Mouse (Mus musculus): ENCODE results near the gene 2210011C24Rik. TPM values are rescaled to one million over a fixed set of nuclear protein-coding genes. Genes with fewer than 3 reads are reported as not detected.

2210011C24Rik gene
- polyA plus RNA-seq (2015; fragmentation: Nextera tagmentation; extraction: Ambion mirVana): 2.6 and 3.0 TPM in 2 replicates

GRCm38 (mm10) chr8:84011705-84012498 is at the start of gene 2210011C24Rik:
Gene 2210011C24Rik, minus strand, starts transcription at chr8:84012171.

DNA sequence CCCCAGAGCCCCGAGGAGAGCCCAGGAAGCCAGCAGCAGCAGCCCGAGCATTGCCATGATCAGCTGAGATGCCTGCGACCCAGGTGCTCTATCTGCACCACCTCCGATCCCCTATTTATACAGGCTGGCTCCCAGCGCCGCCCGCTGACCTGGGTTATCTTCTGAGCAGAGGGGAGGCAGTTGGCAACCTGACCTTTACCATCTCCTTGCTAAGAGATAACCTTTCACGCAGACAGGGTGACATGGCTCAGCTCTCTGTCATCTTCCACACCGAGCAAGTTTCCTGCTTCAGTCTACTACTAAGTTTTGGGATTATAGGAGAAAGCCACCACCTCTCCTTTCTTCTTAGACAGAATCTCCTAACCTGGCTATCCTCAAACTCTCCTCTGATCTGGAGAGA is 32.9 kb upstream of the 2210011C24Rik start, which contains the start of gene Rln3:
Gene Rln3 (minus strand): TSS at position 101 of the 400 bp plus-strand sequence.

GRCm38 (mm10) chr8:84042066-84042947 is 30.3 kb upstream of the 2210011C24Rik start, which contains the start of gene Il27ra:
Gene Il27ra, minus strand, starts transcription at chr8:84042589.

GRCm38 (mm10) chr8:84021096-84021495 is 9.1 kb upstream of the 2210011C24Rik start, which contains the start of gene Palm3:
Gene Palm3, plus strand, starts transcription at chr8:84021471.

GRCm38 (mm10) chr8:84001281-84002000 is 10.5 kb downstream of the 2210011C24Rik start, which contains the start of gene 1700067K01Rik:
Gene 1700067K01Rik, plus strand, starts transcription at chr8:84001502.

DNA sequence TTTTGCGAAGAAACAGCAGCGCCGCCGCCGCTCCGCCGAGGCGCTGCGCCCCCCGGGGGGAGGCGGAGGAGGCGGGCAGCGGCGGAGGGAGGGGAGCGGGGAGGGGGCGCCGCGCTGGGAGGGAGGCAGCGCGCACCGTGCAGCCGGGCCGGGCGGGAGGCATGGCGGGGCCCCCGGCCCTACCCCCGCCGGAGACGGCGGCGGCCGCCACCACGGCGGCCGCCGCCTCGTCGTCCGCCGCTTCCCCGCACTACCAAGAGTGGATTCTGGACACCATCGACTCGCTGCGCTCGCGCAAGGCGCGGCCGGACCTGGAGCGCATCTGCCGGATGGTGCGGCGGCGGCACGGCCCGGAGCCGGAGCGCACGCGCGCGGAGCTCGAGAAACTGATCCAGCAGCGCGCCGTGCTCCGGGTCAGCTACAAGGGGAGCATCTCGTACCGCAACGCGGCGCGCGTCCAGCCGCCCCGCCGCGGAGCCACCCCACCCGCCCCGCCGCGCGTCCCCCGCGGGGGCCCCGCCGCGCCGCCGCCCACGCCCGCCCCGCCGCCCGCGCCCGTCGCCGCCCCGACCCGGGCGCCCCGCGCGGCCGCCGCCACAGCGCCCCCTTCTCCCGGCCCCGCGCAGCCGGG is 14.3 kb downstream of the 2210011C24Rik start, which contains the start of gene Samd1:
Gene Samd1 (plus strand): TSS at position 162 of the 631 bp plus-strand sequence.

DNA sequence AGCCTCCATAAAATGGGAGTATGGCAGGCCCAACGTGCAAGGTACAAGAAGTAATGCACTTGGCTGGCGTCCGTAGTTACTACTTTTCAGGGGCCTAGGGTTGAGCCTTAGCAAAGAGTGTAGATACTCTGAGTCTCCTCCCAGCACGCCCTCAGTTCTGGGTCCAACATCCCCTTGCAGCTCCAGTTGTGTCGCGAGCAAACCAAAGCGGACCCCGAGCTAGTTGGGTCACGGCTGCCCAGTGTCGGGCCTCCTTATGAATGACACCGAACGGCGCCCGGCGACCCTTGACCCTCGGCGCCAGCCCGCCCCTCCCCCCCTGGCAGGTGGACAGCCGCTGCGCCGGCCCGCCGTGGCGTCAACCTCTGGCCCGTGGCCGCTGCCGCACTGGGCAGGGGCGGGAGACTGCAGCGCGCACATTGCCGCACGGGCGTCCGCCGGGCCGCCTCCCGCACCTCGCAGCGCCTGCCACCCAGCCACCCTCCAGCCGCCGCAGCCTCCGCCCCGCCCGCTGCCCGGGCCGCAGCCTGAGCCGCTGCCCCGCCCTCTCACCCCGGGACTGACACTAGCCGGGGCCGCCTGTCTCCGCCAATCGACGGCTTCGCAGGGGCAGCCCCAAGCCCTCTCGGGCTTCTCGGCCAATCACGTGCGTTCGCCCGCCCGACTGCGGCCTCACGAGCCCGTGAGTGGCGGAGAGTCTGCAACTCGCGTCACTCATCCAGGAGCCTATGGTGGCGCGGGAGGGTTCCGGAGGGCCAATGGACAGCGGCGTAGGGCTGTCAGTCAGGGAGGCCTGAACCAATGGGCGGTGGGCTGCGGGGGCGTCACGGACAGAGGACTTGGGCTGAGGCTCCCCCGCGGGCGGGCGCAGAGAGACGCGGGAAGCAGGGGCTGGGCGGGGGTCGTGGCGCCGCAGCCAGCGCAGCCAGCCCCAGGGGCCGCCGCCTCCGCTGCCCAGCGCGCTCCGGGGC is 39.5 kb downstream of the 2210011C24Rik start, which contains the start of gene Prkaca:
Gene Prkaca (plus strand): TSS at position 844 of the 971 bp plus-strand sequence.

MicroRNAs encoded within 50 kb of the gene (microRNA counts, 519-probe panel; counts per million panel counts)
- 40.5 counts per million for microRNA mmu-miR-1199

Small RNAs within 50 kb of the gene (microRNA-seq; reads per million reads assigned to microRNA genes)
- not detected for gene Mir1199
- 0.87 reads per million for gene Mir8111

Other genes with a start within 250 kb of the 2210011C24Rik start
- 70.5 and 78.1 TPM in 2 replicates for gene Adgrl1, start 112.1 kb downstream of the 2210011C24Rik start, polyA plus RNA-seq (2015; fragmentation: Nextera tagmentation; extraction: Ambion mirVana)
- 0.45 and 0.80 TPM in 2 replicates for gene Gm10644, start 57.0 kb downstream of the 2210011C24Rik start, polyA plus RNA-seq (2015; fragmentation: Nextera tagmentation; extraction: Ambion mirVana)
- gene Asf1b, start 56.7 kb downstream of the 2210011C24Rik start, polyA plus RNA-seq (2015; fragmentation: Nextera tagmentation; extraction: Ambion mirVana): 5.1 and 6.2 TPM in 2 replicates
- gene Prkaca, start 39.2 kb downstream of the 2210011C24Rik start, polyA plus RNA-seq (2015; fragmentation: Nextera tagmentation; extraction: Ambion mirVana): 289 and 303 TPM in 2 replicates
- 8.0 and 8.7 TPM in 2 replicates for gene Samd1, start 14.5 kb downstream of the 2210011C24Rik start, polyA plus RNA-seq (2015; fragmentation: Nextera tagmentation; extraction: Ambion mirVana)
- gene 1700067K01Rik, start 10.7 kb downstream of the 2210011C24Rik start, polyA plus RNA-seq (2015; fragmentation: Nextera tagmentation; extraction: Ambion mirVana): 1.3 and 1.5 TPM in 2 replicates
- gene Palm3, start 9.3 kb upstream of the 2210011C24Rik start, polyA plus RNA-seq (2015; fragmentation: Nextera tagmentation; extraction: Ambion mirVana): 12.8 and 16.2 TPM in 2 replicates
- 0.52 and 0.72 TPM in 2 replicates for gene Il27ra, start 30.4 kb upstream of the 2210011C24Rik start, polyA plus RNA-seq (2015; fragmentation: Nextera tagmentation; extraction: Ambion mirVana)
- 0.95 and 2.0 TPM in 2 replicates for gene Rln3, start 32.8 kb upstream of the 2210011C24Rik start, polyA plus RNA-seq (2015; fragmentation: Nextera tagmentation; extraction: Ambion mirVana)
- gene Gm10643, start 53.0 kb upstream of the 2210011C24Rik start, polyA plus RNA-seq (2015; fragmentation: Nextera tagmentation; extraction: Ambion mirVana): 1.7 and 1.9 TPM in 2 replicates
- 6.2 and 8.1 TPM in 2 replicates for gene Rfx1, start 54.7 kb upstream of the 2210011C24Rik start, polyA plus RNA-seq (2015; fragmentation: Nextera tagmentation; extraction: Ambion mirVana)
- 15.6 and 19.1 TPM in 2 replicates for gene Dcaf15, start 92.6 kb upstream of the 2210011C24Rik start, polyA plus RNA-seq (2015; fragmentation: Nextera tagmentation; extraction: Ambion mirVana)
- 0.45 and 0.58 TPM in 2 replicates for gene Podnl1, start 113.8 kb upstream of the 2210011C24Rik start, polyA plus RNA-seq (2015; fragmentation: Nextera tagmentation; extraction: Ambion mirVana)
- gene Cc2d1a, start 135.8 kb upstream of the 2210011C24Rik start, polyA plus RNA-seq (2015; fragmentation: Nextera tagmentation; extraction: Ambion mirVana): 44.4 and 54.6 TPM in 2 replicates
- gene 4930432K21Rik, start 135.9 kb upstream of the 2210011C24Rik start, polyA plus RNA-seq (2015; fragmentation: Nextera tagmentation; extraction: Ambion mirVana): 2.1 and 3.0 TPM in 2 replicates
- gene Nanos3, start 173.0 kb upstream of the 2210011C24Rik start, polyA plus RNA-seq (2015; fragmentation: Nextera tagmentation; extraction: Ambion mirVana): 14.3 and 16.5 TPM in 2 replicates
- 6.6 and 7.5 TPM in 2 replicates for gene Zswim4, start 224.9 kb upstream of the 2210011C24Rik start, polyA plus RNA-seq (2015; fragmentation: Nextera tagmentation; extraction: Ambion mirVana)
- gene D8Ertd738e, start 237.5 kb upstream of the 2210011C24Rik start, polyA plus RNA-seq (2015; fragmentation: Nextera tagmentation; extraction: Ambion mirVana): 319 and 349 TPM in 2 replicates
- 54.0 and 57.9 TPM in 2 replicates for gene Mri1, start 245.2 kb upstream of the 2210011C24Rik start, polyA plus RNA-seq (2015; fragmentation: Nextera tagmentation; extraction: Ambion mirVana)